Mouse (Mus musculus) limb, embryonic 15.5 days (tissue): ENCODE data around the gene Scd2. TPM values are rescaled to one million over a fixed set of nuclear protein-coding genes. Genes with fewer than 3 reads are reported as not detected.
"Not testable (repeated sequence)": the region's sequence is repeated elsewhere in the genome, so short reads cannot be mapped to it uniquely, and the experiment has no call there.

Experiments used
- ATAC-seq: fragments of 200-750 bp; cut with Nextera tagmentation; 2 replicates; pipeline ENCODE4 v1.8.0; 2017; ENCODE audit warnings: low read depth, moderate TSS enrichment; ENCODE audit not compliant: insufficient number of reproducible peaks, low FRiP score, low TSS enrichment
- H3K27ac ChIP-seq: fragments of 300-500 bp; sonication (generic); 2 replicates; pipeline ENCODE4 v1.5.1; 2015; ENCODE audit warnings: moderate library complexity, mild to moderate bottlenecking, inconsistent platforms
- H3K27me3 ChIP-seq: fragments of 300-500 bp; sonication (generic); 2 replicates; pipeline ENCODE4 v1.6.1; 2015; ENCODE audit warnings: inconsistent platforms
- H3K36me3 ChIP-seq: fragments of 300-500 bp; sonication (generic); 2 replicates; pipeline ENCODE4 v1.6.1; 2015; ENCODE audit warnings: inconsistent platforms
- H3K4me1 ChIP-seq: fragments of 300-500 bp; sonication (generic); 2 replicates; pipeline ENCODE4 v1.6.1; 2015; ENCODE audit warnings: inconsistent platforms
- H3K4me2 ChIP-seq: fragments of 300-500 bp; sonication (generic); 2 replicates; pipeline ENCODE4 v1.6.1; 2015; ENCODE audit warnings: mild to moderate bottlenecking, inconsistent platforms
- H3K4me3 ChIP-seq: fragments of 300-500 bp; sonication (generic); 2 replicates; pipeline ENCODE4 v1.5.1; 2015; ENCODE audit warnings: mild to moderate bottlenecking, inconsistent platforms
- H3K9ac ChIP-seq: fragments of 300-500 bp; sonication (generic); 2 replicates; pipeline ENCODE4 v1.6.1; 2015; ENCODE audit warnings: inconsistent platforms
- H3K9me3 ChIP-seq: fragments of 300-500 bp; sonication (generic); 2 replicates; pipeline ENCODE4 v1.6.1; 2016; ENCODE audit warnings: inconsistent platforms
- WGBS: fragments of 180-500 bp; shearing (Covaris S2); methylation state at CpG from one replicate; pipeline ENCODE4 v1.1.7; 2015; 5-methylcytosine and 5-hydroxymethylcytosine counted together
- polyA plus RNA-seq: library from polyadenylated mRNA; unstranded; fragments of >200 nt; fragmentation: Nextera tagmentation; extraction: Ambion mirVana; gene quantifications from 2 replicates; pipeline ENCODE4 v1.2.1, GENCODE M21; 2015

Gene Scd2
- 200 and 221 TPM in 2 replicates for polyA plus RNA-seq

DNA sequence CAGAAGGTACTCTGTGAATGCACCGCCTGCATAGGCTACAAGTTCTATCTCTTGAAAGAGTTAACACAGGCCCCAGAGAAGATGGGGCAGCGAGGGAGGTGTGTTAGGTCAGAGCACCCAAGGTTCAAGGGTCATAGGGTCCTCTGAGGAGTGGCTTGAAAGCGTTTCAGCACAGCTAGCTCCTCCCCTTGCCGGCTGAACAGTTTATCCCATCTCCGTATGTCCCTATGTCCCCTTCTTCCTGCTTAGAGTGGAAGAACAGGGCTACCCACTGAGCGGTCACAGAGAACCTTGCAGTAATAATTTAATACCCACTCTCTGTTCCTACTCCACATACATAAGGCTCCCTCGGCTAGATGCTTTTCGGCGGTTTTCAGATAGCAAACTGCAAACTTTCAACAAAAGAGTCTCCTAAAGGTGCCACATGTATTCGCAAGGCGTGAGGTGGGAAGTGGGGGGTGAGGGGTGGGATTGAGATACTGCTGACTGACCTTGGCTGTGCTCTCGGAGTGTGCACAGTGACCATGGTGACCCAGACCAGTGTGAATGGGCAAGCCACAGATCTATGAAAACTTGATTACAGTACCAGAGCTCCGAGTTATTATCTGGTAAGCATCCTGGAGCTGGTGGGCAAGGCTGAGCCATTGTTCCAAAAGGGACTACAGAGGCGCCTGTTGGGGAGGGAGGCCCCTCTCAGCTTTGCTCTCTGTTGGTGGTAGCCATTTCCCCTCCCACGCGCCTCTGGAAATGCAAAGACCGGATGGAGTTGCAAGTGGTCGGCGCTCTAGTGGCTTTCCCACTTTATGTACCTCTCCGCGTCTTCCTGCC, at the start of gene Scd2:
Gene Scd2, plus strand, starts transcription at position 734 of the 828 bp plus-strand sequence.
- Histone ChIP-seq H3K9me3 (no peaks in the 10 kb centered on the region), H3K4me1 (peaks cover 42% of the 10 kb centered on the region), H3K4me2 (peak within 1 kb of the TSS; percentile 84), H3K27ac (peak within 1 kb of the TSS; percentile 97), H3K27me3 (no peaks in the 10 kb centered on the region), H3K36me3 (peaks cover 29% of the 10 kb centered on the region), H3K9ac (peak within 1 kb of the TSS; percentile 87), H3K4me3 (peak within 1 kb of the TSS; percentile 80)
- peak; percentile 6; the same call in 1 of the 2 replicates for ATAC-seq
- WGBS: 3% methylated on average over 21 of the region's 21 CpGs

DNA sequence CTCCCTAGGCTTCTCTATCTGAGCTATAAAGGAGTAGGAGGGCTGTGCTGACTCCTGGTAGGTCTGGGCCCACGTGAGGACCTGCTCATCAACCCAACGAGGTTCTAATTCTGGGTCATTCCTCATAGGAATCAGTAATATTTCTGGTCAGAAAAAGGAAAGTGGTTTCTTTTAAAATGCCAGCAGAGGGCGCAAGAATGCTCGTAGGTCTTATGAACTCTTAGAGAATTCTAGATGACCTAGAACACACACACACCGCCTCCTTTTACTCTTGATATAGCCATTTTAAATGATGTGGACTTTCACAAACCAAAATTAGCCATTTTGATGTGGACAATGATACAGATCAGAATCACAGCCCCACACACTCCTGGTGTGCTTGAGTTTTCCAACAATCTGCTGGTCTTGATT, 47.7 kb upstream of the Scd2 start:
- H3K27me3 ChIP-seq: no peaks in the 10 kb centered on the region
- no peak overlapping the region for H3K27ac ChIP-seq
- H3K9me3 ChIP-seq: no peaks in the 10 kb centered on the region
- WGBS: 3% methylated on average over 5 of the region's 5 CpGs
- H3K4me3 ChIP-seq: no peak overlapping the region
- H3K4me1 ChIP-seq: peaks cover 27% of the 10 kb centered on the region
- H3K9ac ChIP-seq: no peak overlapping the region
- H3K36me3 ChIP-seq: no peaks in the 10 kb centered on the region
- 0 out of 2 replicates have a peak overlapping the region, but pooled peaks have one; percentile 20 for H3K4me2 ChIP-seq
- no peak for ATAC-seq

DNA sequence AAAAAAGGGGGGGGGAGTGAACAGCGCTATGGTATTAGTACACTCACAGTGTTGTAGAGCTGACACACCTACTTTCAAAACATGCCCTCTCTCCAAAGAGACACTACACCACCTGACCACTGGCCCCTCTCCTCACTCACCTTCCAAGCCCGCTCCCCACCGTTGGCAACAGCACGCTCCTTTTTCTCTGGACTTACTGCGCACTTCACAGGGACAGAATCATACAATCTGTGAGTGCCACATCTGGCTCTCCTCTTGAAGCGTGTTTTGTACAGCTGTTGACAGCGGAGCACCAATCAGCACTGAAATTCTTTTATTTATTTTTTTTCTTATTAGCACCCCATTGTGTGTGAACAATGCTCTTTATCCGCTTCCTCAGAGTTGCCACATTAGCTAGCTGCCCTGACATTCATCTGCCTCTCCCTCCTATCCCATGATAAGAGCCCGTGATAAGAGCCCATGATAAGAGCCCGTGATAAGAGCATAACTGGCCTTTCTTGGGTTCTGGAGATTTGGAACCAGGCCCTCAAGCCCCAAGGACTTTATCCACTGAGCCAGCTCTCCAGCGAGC, 47.0 kb upstream of the Scd2 start:
- Histone ChIP-seq H3K36me3 (no peaks in the 10 kb centered on the region), H3K27me3 (no peaks in the 10 kb centered on the region), H3K27ac (no peak overlapping the region), H3K4me2 (0 out of 2 replicates have a peak overlapping the region, but pooled peaks have one; percentile 20), H3K9ac (no peak overlapping the region), H3K9me3 (no peaks in the 10 kb centered on the region), H3K4me3 (no peak overlapping the region), H3K4me1 (peaks cover 27% of the 10 kb centered on the region)
- WGBS: 62% methylated on average over 11 of the region's 11 CpGs
- no peak for ATAC-seq

DNA sequence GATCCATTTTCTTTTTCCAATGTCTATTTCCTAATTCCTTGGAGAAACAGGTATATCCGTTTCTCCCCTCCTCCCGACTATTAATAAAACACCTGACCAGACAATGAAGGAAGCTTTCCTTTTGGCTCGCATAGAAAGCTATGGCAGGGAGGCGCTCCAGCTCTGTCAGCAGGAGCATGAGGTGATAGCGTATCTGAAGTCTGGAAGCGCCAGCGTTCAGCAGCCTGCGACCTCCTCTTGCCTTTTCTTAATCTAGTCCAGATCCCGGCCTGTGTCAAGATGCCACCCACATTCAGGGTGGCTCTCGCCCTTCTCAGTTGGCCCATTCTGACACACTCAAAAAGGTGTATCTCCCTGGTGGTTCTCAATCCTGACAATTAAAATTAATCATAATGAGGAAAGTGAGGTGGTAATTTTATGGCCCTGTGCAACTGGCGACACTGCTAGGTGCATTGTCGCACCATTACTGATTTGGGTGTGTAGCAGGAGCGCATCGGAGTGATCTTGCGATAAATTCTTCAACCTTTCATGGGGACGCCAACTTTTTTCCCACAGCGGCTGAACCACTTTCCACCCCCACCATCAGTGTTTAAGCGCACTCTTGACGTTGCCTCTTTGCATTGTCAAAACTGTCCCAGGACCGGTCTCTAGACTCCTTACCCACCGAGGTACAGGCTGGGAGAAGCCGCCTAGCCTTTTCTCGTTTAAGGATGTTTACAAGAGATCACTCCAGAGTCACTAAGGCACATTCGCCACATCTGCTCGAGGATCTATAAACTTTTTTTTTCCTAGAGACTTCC, 46.0 kb upstream of the Scd2 start:
- 2% methylated on average over 25 of the region's 25 CpGs for WGBS
- Histone ChIP-seq H3K4me3 (peak overlapping the region; percentile 44), H3K9me3 (no peaks in the 10 kb centered on the region), H3K4me2 (peak overlapping the region; percentile 69), H3K27me3 (no peaks in the 10 kb centered on the region), H3K27ac (peak overlapping the region; percentile 93), H3K9ac (peak overlapping the region; percentile 33; the same call in 1 of the 2 replicates), H3K36me3 (no peaks in the 10 kb centered on the region), H3K4me1 (peaks cover 27% of the 10 kb centered on the region)
- ATAC-seq: no peak

DNA sequence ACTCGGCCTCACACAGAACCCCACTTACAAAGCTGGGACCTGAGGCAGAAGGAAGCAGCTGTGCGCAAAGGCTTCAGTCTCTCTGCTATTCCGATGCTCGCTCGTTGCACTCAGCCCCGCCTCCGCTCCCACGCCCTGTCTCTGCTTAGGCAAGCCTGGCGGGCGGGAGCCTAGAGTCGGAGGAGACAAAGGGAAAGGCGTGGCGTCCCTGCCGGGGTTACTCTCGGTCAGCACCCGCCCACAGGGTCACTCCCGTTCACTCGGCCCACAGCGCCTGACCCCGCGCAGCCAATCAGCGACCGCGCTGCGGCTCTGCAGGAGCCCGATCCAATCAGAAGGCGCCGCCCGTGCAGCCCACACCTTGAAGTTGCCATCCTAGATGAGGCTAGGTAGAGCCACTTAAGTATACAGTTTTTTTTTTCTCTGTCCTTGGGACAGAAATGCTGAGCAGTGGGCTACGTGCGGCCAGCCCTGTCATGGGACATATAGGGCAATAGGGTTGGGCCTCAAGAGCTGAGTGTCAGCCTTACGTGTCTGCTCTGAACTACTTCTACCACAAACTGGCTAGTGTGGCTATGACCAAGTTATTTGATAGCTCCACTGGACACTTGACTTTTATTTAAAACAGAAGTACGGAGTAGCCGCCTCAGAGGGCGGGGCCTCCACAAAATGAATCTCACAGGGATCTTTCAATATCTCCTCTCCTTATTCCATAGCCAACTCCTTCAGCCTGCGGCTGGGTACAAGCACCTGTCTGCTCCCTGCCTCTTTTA, 45.2 kb upstream of the Scd2 start:
- Histone ChIP-seq H3K27ac (peak overlapping the region; percentile 93), H3K9me3 (no peaks in the 10 kb centered on the region), H3K4me1 (peaks cover 27% of the 10 kb centered on the region), H3K4me3 (peak overlapping the region; percentile 44), H3K4me2 (peak overlapping the region; percentile 69), H3K36me3 (no peaks in the 10 kb centered on the region), H3K9ac (peak overlapping the region; percentile 33; the same call in 1 of the 2 replicates), H3K27me3 (no peaks in the 10 kb centered on the region)
- peak; percentile 99 for ATAC-seq
- WGBS: 2% methylated on average over 36 of the region's 36 CpGs

DNA sequence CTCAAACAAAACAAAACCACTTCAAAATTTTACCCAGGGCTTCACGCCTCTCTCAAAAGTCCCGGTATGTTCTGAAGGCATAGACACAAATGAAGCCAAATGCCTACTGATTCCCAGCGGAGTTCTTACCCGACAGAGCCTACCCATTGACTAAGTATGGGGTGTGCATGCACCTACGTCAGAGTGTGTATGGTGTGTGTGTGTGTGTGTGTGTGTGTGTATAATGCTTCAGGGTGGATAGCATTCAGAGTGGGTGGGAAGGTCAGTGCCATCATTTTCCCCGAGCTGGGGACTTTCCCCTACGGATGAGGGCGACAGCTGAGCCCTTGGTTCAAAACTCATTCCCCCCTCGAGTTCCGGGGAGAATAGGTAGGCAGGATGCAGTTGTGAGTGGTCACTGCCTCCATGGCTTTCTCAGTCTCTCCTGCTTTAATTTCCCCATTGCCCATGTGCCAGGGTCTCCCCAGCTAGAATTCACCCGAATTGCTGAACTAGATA, 44.6 kb upstream of the Scd2 start:
- H3K9ac ChIP-seq: no peak overlapping the region

DNA sequence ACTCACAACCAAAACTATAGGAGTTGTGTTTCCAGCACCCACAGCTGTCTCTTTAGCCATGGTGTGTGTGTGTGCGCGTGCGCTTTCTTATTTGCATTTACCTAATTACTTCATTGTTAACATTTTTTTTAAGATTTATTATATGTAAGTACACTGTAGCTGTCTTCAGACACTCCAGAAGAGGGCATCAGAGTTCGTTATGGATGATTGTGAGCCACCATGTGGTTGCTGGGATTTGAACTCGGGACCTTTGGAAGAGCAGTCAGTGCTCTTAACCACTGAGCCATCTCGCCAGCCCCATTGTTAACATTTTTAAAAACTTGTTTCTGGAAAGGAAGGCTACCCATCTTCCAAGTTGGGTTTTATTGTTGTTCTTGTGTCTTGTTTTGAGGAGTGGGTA, 42.3 kb upstream of the Scd2 start:
- H3K4me3 ChIP-seq, H3K9me3 ChIP-seq, ATAC-seq, H3K27me3 ChIP-seq, H3K36me3 ChIP-seq, H3K9ac ChIP-seq, H3K4me2 ChIP-seq, H3K27ac ChIP-seq: not testable (repeated sequence)
- WGBS: 92% methylated on average over 6 of the region's 6 CpGs
- H3K4me1 ChIP-seq: peaks cover 24% of the 10 kb centered on the region

More for the DNA sequence above, 44.6 kb upstream of the Scd2 start:
- H3K36me3 ChIP-seq: no peaks in the 10 kb centered on the region
- H3K4me1 ChIP-seq: peaks cover 27% of the 10 kb centered on the region
- H3K4me2 ChIP-seq: peak overlapping the region; percentile 69
- H3K27ac ChIP-seq: peak overlapping the region; percentile 93
- no peak overlapping the region for H3K4me3 ChIP-seq
- no peaks in the 10 kb centered on the region for H3K9me3 ChIP-seq
- WGBS: 51% methylated on average over 11 of the region's 11 CpGs
- ATAC-seq: no peak
- H3K27me3 ChIP-seq: no peaks in the 10 kb centered on the region

DNA sequence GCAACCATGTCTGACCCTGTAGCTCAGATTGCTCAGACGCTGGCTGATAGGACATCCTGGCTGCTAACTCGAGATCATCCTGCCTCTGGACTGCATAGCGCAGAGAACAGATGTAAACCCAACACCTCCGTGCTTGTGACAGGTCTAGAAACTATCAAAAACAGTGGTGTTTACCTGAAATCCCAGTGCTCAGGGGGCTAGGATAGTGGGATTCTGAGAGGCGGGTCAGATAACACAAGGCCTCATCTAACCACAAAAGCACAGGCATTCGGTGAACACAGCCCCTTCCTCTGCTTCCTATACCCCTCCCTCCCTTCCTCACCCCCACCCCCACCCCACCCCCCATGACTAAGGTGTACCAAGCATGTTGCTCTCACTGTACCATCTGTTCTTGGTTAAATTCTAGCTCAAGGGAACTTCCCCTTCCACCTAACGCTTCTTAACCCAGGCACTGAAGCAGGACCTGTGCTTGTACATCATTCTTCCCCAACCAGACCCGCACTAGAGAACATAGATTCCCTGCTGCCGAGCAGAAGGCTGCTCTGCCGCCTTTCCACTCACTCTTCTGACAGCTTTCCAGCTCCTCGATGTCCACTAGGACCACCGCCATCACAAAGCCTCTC, 41.4 kb upstream of the Scd2 start:
- no peak overlapping the region for H3K4me3 ChIP-seq
- no peak for ATAC-seq
- H3K9me3 ChIP-seq: no peaks in the 10 kb centered on the region
- no peaks in the 10 kb centered on the region for H3K36me3 ChIP-seq
- H3K4me1 ChIP-seq: peaks cover 15% of the 10 kb centered on the region
- no peak overlapping the region for H3K27ac ChIP-seq
- no peaks in the 10 kb centered on the region for H3K27me3 ChIP-seq
- H3K9ac ChIP-seq: no peak overlapping the region
- H3K4me2 ChIP-seq: no peak overlapping the region
- 54% methylated on average over 12 of the region's 12 CpGs for WGBS

DNA sequence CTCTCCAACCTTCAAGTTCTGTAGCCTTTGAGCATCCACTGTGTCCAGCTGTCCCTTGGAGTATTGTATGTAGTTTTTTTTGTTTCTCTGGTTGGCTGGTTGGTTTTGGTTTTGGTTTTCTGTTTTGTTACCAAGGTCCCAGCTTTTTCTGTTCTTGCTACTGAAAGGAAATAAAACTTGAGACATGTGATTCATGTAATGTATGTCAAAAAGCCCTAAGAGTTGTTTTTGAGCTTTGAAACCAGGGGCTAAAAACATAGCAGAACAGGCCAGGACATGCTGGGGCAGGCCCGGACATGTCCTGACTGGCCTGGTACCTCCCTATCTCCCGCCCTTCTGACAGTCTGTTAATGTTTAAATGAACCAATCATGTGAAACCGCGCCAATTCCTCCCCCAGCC, 39.4 kb upstream of the Scd2 start:
- not testable (repeated sequence) for H3K9me3 ChIP-seq, H3K27me3 ChIP-seq, ATAC-seq, H3K4me2 ChIP-seq, H3K36me3 ChIP-seq, H3K4me1 ChIP-seq, H3K9ac ChIP-seq, H3K27ac ChIP-seq, H3K4me3 ChIP-seq
- WGBS: 95% methylated on average over 4 of the region's 4 CpGs

DNA sequence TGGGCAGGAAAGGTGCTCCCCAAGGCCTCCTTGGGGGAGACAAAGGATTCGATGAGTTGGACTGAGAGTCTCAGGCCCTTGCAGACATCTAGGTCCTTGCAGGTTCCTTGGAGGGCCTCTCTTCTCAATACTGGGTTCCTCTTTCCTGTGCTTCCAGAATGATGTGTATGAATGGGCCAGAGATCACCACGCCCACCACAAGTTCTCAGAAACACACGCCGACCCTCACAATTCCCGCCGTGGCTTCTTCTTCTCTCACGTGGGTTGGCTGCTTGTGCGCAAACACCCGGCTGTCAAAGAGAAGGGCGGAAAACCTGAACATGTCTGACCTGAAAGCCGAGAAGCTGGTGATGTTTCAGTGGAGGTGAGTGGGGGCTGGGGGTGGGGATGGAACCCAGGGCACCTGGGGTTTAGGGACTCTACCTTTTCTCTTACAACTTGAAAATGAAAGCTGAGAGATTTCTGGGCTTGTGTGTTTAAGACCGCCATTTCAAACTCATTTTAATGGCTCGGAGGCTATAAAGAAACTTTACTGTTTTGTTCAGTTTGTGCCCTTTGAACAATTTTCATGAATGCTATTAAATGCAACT, 36.0 kb upstream of the Scd2 start:
- 72% methylated on average over 13 of the region's 13 CpGs for WGBS
- no peak overlapping the region for H3K27ac ChIP-seq
- H3K27me3 ChIP-seq: no peaks in the 10 kb centered on the region
- no peaks in the 10 kb centered on the region for H3K36me3 ChIP-seq
- H3K4me1 ChIP-seq: no peaks in the 10 kb centered on the region
- no peak overlapping the region for H3K4me2 ChIP-seq
- no peak overlapping the region for H3K4me3 ChIP-seq
- no peak overlapping the region for H3K9ac ChIP-seq
- no peaks in the 10 kb centered on the region for H3K9me3 ChIP-seq
- ATAC-seq: no peak
